Mouse (Mus musculus): Measurements from ENCODE around the gene Kmt2c.

GRCm38 (mm10) chr5:25353509-25353908 lies 145.1 kb downstream of the Kmt2c start:
- no peak for TF ChIP-seq CHD2 (IDR thresholded peaks at IDR 0.05; ENCODE audit: low read depth, low read length)
- TF ChIP-seq HCFC1 (IDR thresholded peaks at IDR 0.05; ENCODE audit: borderline replicate concordance, insufficient read depth, low read length): no peak
- TF ChIP-seq MAFK (IDR thresholded peaks at IDR 0.05; ENCODE audit: insufficient read depth, low read depth, low read length): no peak
- no peak for TF ChIP-seq ZNF384 (IDR thresholded peaks at IDR 0.05; ENCODE audit: low read depth, low read length)

All from ES-E14 (cell line).